Comparison of ENCODE assay signal across 18 mouse cellular contexts in genomic region chr3:92485863-92486262, GRCm38 (mm10). TPM values are rescaled to one million over a fixed set of nuclear protein-coding genes. Genes with fewer than 3 reads are reported as not detected.
DNase-seq lines count a peak whose midpoint lies in the region; ATAC-seq lines count a peak whose summit lies in the region.
"Had no signal": no experiment of that assay in that cellular context is flagged by ENCODE, and none has a peak within 500 bp of the region (broad histone marks: within the 10 kb centered on the region; RNA-seq: fewer than 3 reads in every experiment).

Gene Sprr1a, minus strand, starts transcription at chr3:92485895.

- 0 out of 2 replicates have a peak within 1 kb of the TSS, but pooled peaks have one; percentile 10 for H3K27ac ChIP-seq in embryonic facial prominence, embryonic 14.5 days (replicated peaks; ENCODE audit: low read depth, low read length)
- H3K27ac ChIP-seq in stomach, embryonic 16.5 days (ENCODE audit: low read length): peak within 1 kb of the TSS; percentile 91
- H3K27ac ChIP-seq: forebrain, embryonic 13.5 days; hindbrain, embryonic 14.5 days had no signal

- DNase-seq in adrenal gland, adult 2 months: peak; percentile 56
- no peak for DNase-seq in adrenal gland, postnatal 4 days (ENCODE audit: low spot score in 2 of 2)
- DNase-seq in right cerebral cortex, adult 18-20 months: peak; percentile 3
- no peak for DNase-seq in right cerebral cortex, postnatal 36 days (ENCODE audit: low spot score in 2 of 2)
- peak; percentile 31 for DNase-seq in embryonic facial prominence, embryonic 14.5 days (ENCODE audit: low spot score)
- DNase-seq in ovary, adult 18-20 months (ENCODE audit: low spot score): no peak
- DNase-seq in cerebellum, postnatal 25 days: no peak
- DNase-seq: B cell, adult 2 months; cerebellum, adult 18-20 months; kidney, postnatal 4 days; thymus, postnatal 14 days had no signal

- H3K4me3 ChIP-seq in embryonic facial prominence, embryonic 14.5 days (ENCODE audit: low read depth, low read length): no peak within 1 kb of the TSS
- H3K4me3 ChIP-seq in stomach, embryonic 16.5 days (replicated peaks; ENCODE audit: low read length): peak within 1 kb of the TSS; percentile 10; the same call in 1 of the 2 replicates
- H3K4me3 ChIP-seq: forebrain, embryonic 13.5 days had no signal

- H3K9ac ChIP-seq in embryonic facial prominence, embryonic 14.5 days (ENCODE audit: low read depth, low read length): no peak within 1 kb of the TSS
- no peak within 1 kb of the TSS for H3K9ac ChIP-seq in stomach, embryonic 16.5 days (ENCODE audit: low read length)
- H3K9ac ChIP-seq: forebrain, embryonic 13.5 days; hindbrain, embryonic 14.5 days had no signal

- H3K9me3 ChIP-seq in embryonic facial prominence, embryonic 14.5 days (ENCODE audit: control insufficient read depth, low read length): no peaks in the 10 kb centered on the region
- no peaks in the 10 kb centered on the region for H3K9me3 ChIP-seq in stomach, embryonic 16.5 days (replicated peaks; ENCODE audit: control insufficient read depth, low read length)
- H3K9me3 ChIP-seq: forebrain, embryonic 13.5 days had no signal

- H3K4me2 ChIP-seq in embryonic facial prominence, embryonic 14.5 days (ENCODE audit: low read depth, low read length): no peak within 1 kb of the TSS
- no peak within 1 kb of the TSS for H3K4me2 ChIP-seq in stomach, embryonic 16.5 days (ENCODE audit: low read depth, low read length)
- H3K4me2 ChIP-seq: forebrain, embryonic 13.5 days; hindbrain, embryonic 14.5 days; liver, embryonic 11.5 days had no signal

- H3K27me3 ChIP-seq in embryonic facial prominence, embryonic 14.5 days (replicated peaks; ENCODE audit: control insufficient read depth, insufficient read depth, low read length): no peaks in the 10 kb centered on the region
- H3K27me3 ChIP-seq in stomach, embryonic 16.5 days (ENCODE audit: control insufficient read depth, insufficient read depth, low read length): no peaks in the 10 kb centered on the region
- H3K27me3 ChIP-seq: forebrain, embryonic 13.5 days had no signal

- ATAC-seq in embryonic facial prominence, embryonic 14.5 days (ENCODE audit: low read depth): peak; percentile 75; the same call in 1 of the 2 replicates
- peak; percentile 79; the same call in 1 of the 2 replicates for ATAC-seq in stomach, embryonic 16.5 days (ENCODE audit: insufficient read depth, low FRiP score)
- ATAC-seq: forebrain, embryonic 13.5 days had no signal

- H3K4me1 ChIP-seq in embryonic facial prominence, embryonic 14.5 days (ENCODE audit: control insufficient read depth, insufficient read depth, low read length): no peaks in the 10 kb centered on the region
- H3K4me1 ChIP-seq in stomach, embryonic 16.5 days (ENCODE audit: control insufficient read depth, insufficient read depth, low read length): no peaks in the 10 kb centered on the region
- H3K4me1 ChIP-seq: forebrain, embryonic 13.5 days had no signal

- no peaks in the 10 kb centered on the region for H3K36me3 ChIP-seq in embryonic facial prominence, embryonic 14.5 days (ENCODE audit: control insufficient read depth, insufficient read depth, low read length)
- no peaks in the 10 kb centered on the region for H3K36me3 ChIP-seq in stomach, embryonic 16.5 days (ENCODE audit: control insufficient read depth, insufficient read depth, low read length)

RNA-seq across cellular contexts. Expression of gene Sprr1a, which starts in this region (rescaled TPM):
- total RNA-seq in adrenal gland, adult 2 months (2021): under 1 TPM in 1 of 2 experiments, not detected in 1; 0.38 TPM
- polyA plus RNA-seq in adrenal gland, adult 2 months (2012; rRNA removed): 0.21 and 0.56 TPM in 2 replicates
- under 1 TPM; 0.39 to 0.68 TPM for total RNA-seq in adrenal gland, postnatal 4 days (2021)
- 28.3 and 67.4 TPM in 2 replicates for polyA plus RNA-seq in embryonic facial prominence, embryonic 14.5 days (2014; fragmentation: Nextera tagmentation; extraction: Ambion mirVana)
- polyA plus RNA-seq in stomach, embryonic 16.5 days (2015; fragmentation: Nextera tagmentation; extraction: Ambion mirVana): 466 and 940 TPM in 2 replicates
- total RNA-seq: gastrocnemius, adult 8-10 months; MEL had no signal
- polyA plus RNA-seq: forebrain, embryonic 13.5 days; heart, embryonic 14.5 days; hindbrain, embryonic 14.5 days; liver, embryonic 11.5 days had no signal

Comparison
In these comparisons a context has a peak if more than half of its experiments do, and no peak if none do; other contexts are left out.
1. RNA of gene Sprr1a (polyA plus RNA-seq): 466 to 940 TPM in stomach, embryonic 16.5 days and 28.3 to 67.4 TPM in embryonic facial prominence, embryonic 14.5 days; 0.21 to 0.56 TPM in adrenal gland, adult 2 months; every median in the first group is over 10 times any median in the second.
2. DNase-seq: peak in right cerebral cortex, adult 18-20 months (single experiment) and embryonic facial prominence, embryonic 14.5 days (single experiment); none in adrenal gland, postnatal 4 days (0 of 2), right cerebral cortex, postnatal 36 days (0 of 2), ovary, adult 18-20 months (single experiment) and cerebellum, postnatal 25 days (0 of 2).
3. Peak in DNase-seq in adrenal gland, adult 2 months; RNA of the gene not detected or under 1 TPM.